Mouse (Mus musculus) retina, postnatal 7 days (tissue): ENCODE data around the gene Prrt4.
"Not testable (repeated sequence)": the region's sequence is repeated elsewhere in the genome, so short reads cannot be mapped to it uniquely, and the experiment has no call there.

Experiments
- DNase-seq: peaks from one replicate; pipeline ENCODE4 v3.0.0-alpha.2; 2012; ENCODE audit warnings: low read depth, low spot score

Gene Prrt4

GRCm38 (mm10) chr6:29178888-29179658, at the start of gene Prrt4:
Gene Prrt4 (minus strand): TSS chr6:29179584.
- DNase-seq, result no peak

GRCm38 (mm10) chr6:29217717-29218116, 38.3 kb upstream of the Prrt4 start:
- DNase-seq, result not testable (repeated sequence)

- peak; percentile 87 for DNase-seq
These were observed 36.6 kb upstream of the Prrt4 start, which contains the start of gene Impdh1 for GRCm38 (mm10) chr6:29215881-29216501. Gene Impdh1 (minus strand): TSS chr6:29216364.

- no peak for DNase-seq
These were observed 35.8 kb upstream of the Prrt4 start for GRCm38 (mm10) chr6:29215181-29215580.

DNA sequence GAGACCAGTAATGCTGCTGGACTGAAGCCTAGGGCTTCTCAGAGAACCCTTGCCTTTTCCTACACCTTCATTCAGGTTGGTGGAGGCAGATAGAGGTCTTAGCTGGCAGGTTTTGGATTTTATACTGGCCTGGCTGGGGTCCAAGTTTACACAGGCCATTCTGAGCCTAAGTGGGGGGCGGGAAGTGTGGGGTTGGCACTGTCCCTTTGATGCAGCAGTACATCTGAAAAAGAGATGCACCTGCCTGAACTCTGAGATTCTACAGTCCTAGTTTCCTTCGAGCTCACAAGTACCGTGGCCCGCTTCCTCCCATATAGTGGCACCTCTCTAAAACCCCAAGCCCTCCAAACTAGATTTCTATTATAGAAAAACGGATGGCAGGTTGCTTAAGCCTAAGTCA, 35.4 kb upstream of the Prrt4 start:
- no peak for DNase-seq

DNA sequence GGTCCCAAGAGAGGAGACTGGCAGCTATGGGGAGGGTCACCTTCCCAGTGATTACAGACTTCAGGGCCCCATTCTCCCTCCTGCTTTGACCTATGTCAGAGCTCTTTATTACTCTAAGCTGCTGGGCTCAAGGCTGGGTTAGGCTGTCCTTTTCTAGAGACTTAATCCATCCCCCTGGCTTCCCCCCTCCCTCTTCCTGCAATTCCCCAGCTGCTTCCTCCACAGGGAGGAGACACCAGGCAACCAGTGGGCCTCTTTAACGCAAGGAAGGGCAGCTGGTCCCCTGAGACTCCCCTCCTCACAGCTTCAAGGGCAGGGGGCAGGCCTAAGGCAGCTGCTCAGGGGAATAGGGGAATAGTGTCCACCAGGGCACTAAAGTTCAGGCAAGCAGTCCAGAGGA, 34.9 kb upstream of the Prrt4 start:
- DNase-seq, result peak; percentile 72

DNA sequence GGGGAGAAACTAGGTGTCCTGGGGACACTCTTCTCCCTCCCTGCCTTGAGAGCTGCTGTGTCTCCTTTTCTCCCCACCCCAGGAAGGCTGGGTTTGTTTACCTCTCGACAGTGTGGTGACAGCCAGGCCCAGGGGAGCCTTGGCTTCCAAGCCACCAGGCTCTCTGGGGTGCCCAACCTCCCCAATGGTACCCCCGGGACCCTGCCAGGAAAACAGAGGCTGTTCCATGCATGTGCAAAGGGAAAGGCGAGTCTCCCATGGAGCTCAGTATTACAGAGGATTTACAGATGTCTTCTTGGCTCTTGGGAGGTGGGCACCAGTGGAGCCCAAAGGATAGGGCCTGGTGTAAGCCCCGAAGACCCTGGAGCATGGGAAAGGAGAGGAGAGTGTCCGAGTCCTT, 34.1 kb upstream of the Prrt4 start:
- DNase-seq, result no peak

DNA sequence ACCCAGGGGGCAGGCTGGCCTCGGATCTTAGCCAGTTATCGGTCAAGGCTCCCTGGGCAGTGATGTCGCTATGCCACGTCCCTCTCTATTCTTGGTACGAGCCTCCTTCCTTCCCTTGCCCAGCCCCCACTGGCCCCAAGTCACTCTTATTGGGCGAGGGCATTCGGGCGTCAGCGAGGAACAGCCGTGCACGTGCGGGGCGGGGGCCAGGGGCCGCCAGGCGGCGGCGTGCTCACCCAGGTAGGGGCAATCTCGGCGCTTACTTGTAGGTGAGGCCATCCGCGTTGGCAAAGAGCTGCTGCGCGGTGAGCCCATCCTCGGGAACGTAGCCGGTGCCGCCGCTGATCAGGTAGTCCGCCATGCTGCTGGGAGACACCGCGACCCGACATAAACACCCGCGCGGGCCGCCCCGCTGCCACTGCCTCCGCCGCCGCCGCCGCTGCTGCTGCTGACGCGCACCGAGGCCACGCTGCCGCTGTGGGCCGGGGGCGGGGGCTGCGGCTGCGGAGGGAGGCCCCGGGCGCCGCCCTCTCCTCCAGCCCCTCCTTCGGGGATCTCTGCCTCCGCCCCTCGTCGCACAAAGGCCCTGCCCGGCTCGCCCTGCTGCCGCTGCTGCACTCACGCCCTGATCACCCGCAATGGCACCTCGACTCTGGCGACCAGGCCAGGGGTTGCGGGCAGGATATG, 32.6 kb upstream of the Prrt4 start:
- DNase-seq, result peak; percentile 61

- DNase-seq, result no peak
These were observed 31.8 kb upstream of the Prrt4 start for GRCm38 (mm10) chr6:29211146-29211545.

GRCm38 (mm10) chr6:29210231-29210936, 31.0 kb upstream of the Prrt4 start:
- no peak for DNase-seq

GRCm38 (mm10) chr6:29208178-29208577, 28.8 kb upstream of the Prrt4 start:
- DNase-seq, result no peak

- no peak for DNase-seq
These were observed 27.6 kb upstream of the Prrt4 start for GRCm38 (mm10) chr6:29207017-29207416.

DNA sequence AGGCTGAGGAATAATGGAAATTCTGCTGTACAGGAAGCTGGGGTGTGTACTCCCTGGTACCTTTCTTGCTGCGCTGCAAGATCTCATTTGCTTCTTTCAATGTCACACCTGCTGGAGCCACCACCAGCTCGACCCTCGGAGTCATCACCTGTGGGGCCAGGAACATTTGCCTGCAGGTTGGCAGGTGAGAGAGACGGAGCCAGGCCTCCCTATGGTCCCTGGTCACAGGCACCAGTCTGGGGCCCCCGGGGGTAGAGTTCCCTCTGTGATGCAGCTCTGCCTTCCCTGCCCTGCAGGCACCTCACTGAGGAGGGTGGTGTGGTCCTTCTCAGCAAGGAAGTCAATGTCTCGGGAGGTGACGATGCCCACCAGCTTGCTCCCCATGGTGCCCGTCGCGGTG, 26.6 kb upstream of the Prrt4 start:
- no peak for DNase-seq

DNA sequence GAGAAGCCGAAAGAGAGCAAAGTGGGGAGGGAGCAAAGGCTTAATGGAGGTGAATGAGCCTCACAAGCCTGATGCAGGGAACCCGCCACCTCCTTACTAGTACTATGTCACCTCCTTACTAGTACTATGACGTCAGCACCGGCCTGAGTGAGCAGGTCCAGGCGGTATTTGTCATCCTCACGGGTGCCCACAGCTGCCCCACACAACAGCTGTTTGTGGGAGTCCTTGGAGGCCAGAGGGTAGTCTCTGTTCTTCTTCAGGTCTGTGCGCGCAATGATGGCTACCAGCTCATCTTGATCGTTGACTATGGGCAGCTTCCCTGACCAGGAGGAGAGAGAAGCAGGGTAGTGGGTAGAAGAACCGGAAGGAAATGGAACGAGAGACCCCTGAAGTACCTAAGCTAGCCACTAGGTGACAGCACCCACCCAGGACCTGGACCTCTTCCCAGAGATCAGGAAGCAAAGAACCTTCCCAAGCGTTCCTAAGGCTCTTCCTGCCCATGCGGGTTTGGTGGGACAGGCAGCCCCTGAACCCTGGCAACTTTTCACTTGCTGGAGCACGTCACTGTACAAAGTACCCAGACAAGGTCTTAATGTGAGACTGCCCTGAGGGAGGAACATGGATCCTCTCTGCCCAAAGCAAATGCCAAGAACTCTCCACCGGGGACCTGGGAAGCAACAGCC, 25.7 kb upstream of the Prrt4 start:
- DNase-seq, result no peak

- no peak for DNase-seq
These were observed 24.6 kb upstream of the Prrt4 start for GRCm38 (mm10) chr6:29203861-29204585.

DNA sequence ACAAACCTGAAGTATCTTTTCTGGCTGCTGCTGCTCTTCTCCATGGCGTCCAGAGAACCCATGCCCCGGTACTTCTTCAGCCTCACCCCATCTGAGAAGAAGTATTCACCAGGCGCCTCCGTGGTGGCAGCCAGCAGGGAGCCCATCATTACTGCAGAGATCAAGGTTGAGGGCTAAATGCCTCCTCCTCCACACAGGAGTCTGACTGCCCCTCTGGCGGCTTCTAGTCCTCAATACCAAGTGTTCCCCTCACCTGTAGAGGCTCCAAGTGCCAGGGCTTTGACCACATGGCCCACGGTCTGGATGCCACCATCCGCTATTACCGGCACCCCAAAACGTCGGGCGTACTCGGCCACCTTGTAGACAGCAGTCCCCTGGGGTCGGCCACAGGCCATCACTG, 23.7 kb upstream of the Prrt4 start:
- no peak for DNase-seq

- no peak for DNase-seq
These were observed 22.6 kb upstream of the Prrt4 start for GRCm38 (mm10) chr6:29201988-29202387.

GRCm38 (mm10) chr6:29201341-29201740, 22.0 kb upstream of the Prrt4 start:
- no peak for DNase-seq

GRCm38 (mm10) chr6:29200496-29200895, 21.1 kb upstream of the Prrt4 start:
- no peak for DNase-seq

DNA sequence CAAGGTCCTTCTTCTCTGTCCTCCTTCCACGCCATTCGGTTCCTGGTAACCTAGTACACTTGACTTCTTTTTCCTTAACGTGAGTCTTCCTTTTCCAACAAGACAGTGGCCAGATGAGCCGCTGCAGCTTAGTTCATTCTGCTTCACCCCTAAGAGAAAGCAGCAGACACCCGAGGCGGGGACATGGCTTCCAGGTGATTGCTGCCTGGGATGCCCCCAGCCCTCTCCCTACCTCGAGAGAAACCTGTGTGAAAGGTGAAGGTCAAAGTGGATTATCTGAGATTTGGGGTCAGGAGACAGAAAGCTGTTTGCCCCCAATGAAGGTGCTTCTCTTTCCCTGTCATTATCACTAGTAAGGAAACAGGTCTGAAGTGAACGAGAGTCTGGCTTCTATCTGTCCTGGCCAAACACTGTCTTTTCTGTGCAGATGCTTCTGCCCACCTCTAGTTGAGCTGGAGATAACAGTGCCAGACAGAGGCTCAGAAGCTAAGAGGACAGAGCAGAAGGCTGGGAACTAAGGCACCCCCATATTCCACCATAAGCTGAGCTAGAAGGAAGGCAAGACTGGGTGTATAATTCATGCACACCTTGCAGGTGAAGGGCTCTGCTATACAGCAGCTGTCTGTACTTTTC, 20.0 kb upstream of the Prrt4 start:
- no peak for DNase-seq
